Mouse (Mus musculus): ENCODE data around the gene Gcnt4.

DNA sequence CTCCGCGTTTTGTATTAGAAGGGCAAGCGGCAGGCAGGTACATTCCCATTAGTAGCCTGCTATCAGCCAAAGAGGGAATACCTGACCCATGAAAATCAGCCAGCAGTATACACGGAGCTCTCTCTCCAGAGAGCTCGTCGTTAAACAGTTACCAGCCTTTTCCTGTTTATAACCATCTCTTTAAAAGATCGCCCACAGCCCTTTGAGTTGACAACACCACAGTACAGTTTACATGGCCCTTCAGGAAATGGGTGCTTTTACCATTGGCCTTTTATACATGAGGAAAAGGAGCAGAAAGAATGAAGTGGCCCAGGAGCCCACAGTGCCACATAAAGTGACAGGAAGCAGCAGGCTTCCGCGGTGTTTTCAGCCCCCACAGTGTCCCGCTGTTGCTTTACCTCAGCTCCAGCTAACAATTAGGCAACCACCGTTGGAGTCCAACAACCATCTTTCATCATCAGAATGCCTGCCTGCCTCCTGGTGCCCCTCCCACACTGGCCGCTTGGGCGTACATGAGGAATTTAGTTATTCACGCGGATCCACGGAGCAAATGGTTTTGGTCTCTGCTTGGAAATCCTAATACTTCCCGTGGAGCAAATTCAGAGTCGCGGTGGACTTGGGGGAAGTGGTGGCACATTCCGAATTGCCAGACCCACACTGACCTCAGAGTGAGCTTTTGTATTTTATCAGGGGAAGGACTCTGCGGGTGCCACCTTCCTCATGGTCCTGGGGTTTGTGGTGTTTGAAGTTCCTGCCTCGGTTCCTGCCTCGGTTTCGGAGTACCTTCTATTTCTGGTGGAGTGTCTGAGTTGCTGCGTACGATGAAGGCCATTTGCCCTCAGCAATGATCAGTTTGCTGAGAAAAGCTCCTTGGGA, 59.0 kb downstream of the Gcnt4 start:
- TF ChIP-seq GATA1 (IDR thresholded peaks at IDR 0.05; ENCODE audit: low read length) = no peak
- no peak for TF ChIP-seq TAL1 (IDR thresholded peaks at IDR 0.05; ENCODE audit: low read length)
